Mouse (Mus musculus) CH12.LX (cell line): ENCODE results near the gene Gm20458. TPM values are rescaled to one million over a fixed set of nuclear protein-coding genes. Genes with fewer than 3 reads are reported as not detected.

Source experiments
- DNase-seq: peaks from one replicate; pipeline ENCODE4 v3.0.0-alpha.2; 2013; ENCODE audit errors: extremely low read depth
- H3K27ac ChIP-seq: 2 replicates; pipeline ENCODE4 v1.5.1; 2012; ENCODE audit warnings: low read depth, mild to moderate bottlenecking, control low read depth, moderate library complexity; ENCODE audit not compliant: insufficient read depth
- H3K27me3 ChIP-seq: replicated peaks from 2 replicates; pipeline ENCODE3; 2012; ENCODE audit warnings: inconsistent platforms
- H3K36me3 ChIP-seq, 2 experiments: replicated peaks in 1 of 2; 2 replicates each; pipeline versions ENCODE3 to v1.6.1; 2012; ENCODE audit warnings: inconsistent platforms in 1 of 2, low read length in 1 of 2, mild to moderate bottlenecking in 1 of 2, mixed read lengths in 1 of 2, moderate library complexity in 1 of 2; ENCODE audit not compliant: control insufficient read depth in 1 of 2, insufficient read depth in 1 of 2
- H3K4me1 ChIP-seq, 2 experiments: 2 replicates each; pipeline ENCODE4 v1.6.1; 2012; ENCODE audit warnings: inconsistent platforms in 1 of 2, moderate library complexity in 1 of 2; ENCODE audit not compliant: insufficient read depth in 2 of 2, control insufficient read depth in 1 of 2
- H3K4me2 ChIP-seq: 2 replicates; pipeline ENCODE4 v1.6.1; 2012; ENCODE audit warnings: low read depth, mild to moderate bottlenecking, control low read depth; ENCODE audit not compliant: poor library complexity, insufficient read depth, severe bottlenecking
- H3K4me3 ChIP-seq, 3 experiments: fragments of 150-350 bp in 1 of 3; sonication (generic) in 1 of 3; replicated peaks in 1 of 3; 2 replicates each; pipeline versions ENCODE3 to v1.5.1; 2011 to 2012; ENCODE audit warnings: low read depth in 2 of 3, low read length in 2 of 3, mild to moderate bottlenecking in 2 of 3, moderate library complexity in 2 of 3, control low read depth in 1 of 3, improper control_type of control experiment in 1 of 3, inconsistent platforms in 1 of 3, mixed read lengths in 1 of 3; ENCODE audit not compliant: poor library complexity in 1 of 3
- H3K79me2 ChIP-seq: replicated peaks from 2 replicates; pipeline ENCODE4 v1.6.1; 2012; ENCODE audit warnings: mild to moderate bottlenecking, moderate library complexity; ENCODE audit not compliant: control insufficient read depth, poor library complexity, insufficient read depth, severe bottlenecking; ENCODE audit errors: extremely low read depth
- H3K9ac ChIP-seq: 2 replicates; pipeline ENCODE4 v1.6.1; 2012; ENCODE audit warnings: low read depth, mild to moderate bottlenecking, control low read depth, moderate library complexity; ENCODE audit not compliant: insufficient read depth
- H3K9me3 ChIP-seq: replicated peaks from 2 replicates; pipeline ENCODE3; 2012; ENCODE audit warnings: low read length, inconsistent platforms, mixed read lengths
- BHLHE40 ChIP-seq: IDR thresholded peaks from 2 replicates; pipeline ENCODE4 v1.6.1; 2011; ENCODE audit warnings: mild to moderate bottlenecking, low read depth, low read length, improper control_type of control experiment
- CHD2 ChIP-seq: IDR thresholded peaks from 2 replicates; pipeline ENCODE4 v1.6.1; 2011; ENCODE audit warnings: low read length, improper control_type of control experiment
- ELF1 ChIP-seq: IDR thresholded peaks from 2 replicates; pipeline ENCODE4 v1.6.1; 2014; ENCODE audit warnings: low read depth, mild to moderate bottlenecking, inconsistent platforms, low read length, improper control_type of control experiment
- EP300 ChIP-seq: IDR thresholded peaks from 2 replicates; pipeline ENCODE4 v1.6.1; 2011; ENCODE audit warnings: low read length, improper control_type of control experiment
- GABPA ChIP-seq: IDR thresholded peaks from 2 replicates; pipeline ENCODE4 v1.6.1; 2012; ENCODE audit warnings: low read depth, low read length, improper control_type of control experiment, inconsistent platforms; ENCODE audit not compliant: insufficient replicate concordance
- JUND ChIP-seq: conservative IDR thresholded peaks from 2 replicates; pipeline ENCODE4 v1.6.1; 2011; ENCODE audit warnings: low read depth, low read length, improper control_type of control experiment
- MAZ ChIP-seq: IDR thresholded peaks from 2 replicates; pipeline ENCODE4 v1.6.1; 2012; ENCODE audit warnings: low read depth, mild to moderate bottlenecking, inconsistent platforms, low read length, improper control_type of control experiment, moderate library complexity
- MEF2A ChIP-seq: IDR thresholded peaks from 2 replicates; pipeline ENCODE4 v1.6.1; 2014; ENCODE audit warnings: low read depth, mild to moderate bottlenecking, inconsistent platforms, low read length, improper control_type of control experiment, borderline replicate concordance
- MYC ChIP-seq: IDR thresholded peaks from 2 replicates; pipeline ENCODE4 v1.6.1; 2011; ENCODE audit warnings: low read depth, mild to moderate bottlenecking, improper control_type of control experiment, low read length
- POLR2A ChIP-seq: IDR thresholded peaks from 2 replicates; pipeline ENCODE4 v1.6.1; 2011; ENCODE audit warnings: low read depth, mild to moderate bottlenecking, improper control_type of control experiment, low read length
- RCOR1 ChIP-seq: conservative IDR thresholded peaks from 2 replicates; pipeline ENCODE4 v1.6.1; 2012; ENCODE audit warnings: low read depth, mild to moderate bottlenecking, inconsistent platforms, low read length, improper control_type of control experiment
- SIN3A ChIP-seq: IDR thresholded peaks from 2 replicates; pipeline ENCODE4 v1.6.1; 2012; ENCODE audit warnings: low read length, improper control_type of control experiment, inconsistent platforms
- SMC3 ChIP-seq: IDR thresholded peaks from 2 replicates; pipeline ENCODE4 v1.6.1; 2011; ENCODE audit warnings: low read depth, low read length, improper control_type of control experiment
- USF1 ChIP-seq: IDR thresholded peaks from 2 replicates; pipeline ENCODE4 v1.6.1; 2014; ENCODE audit warnings: low read depth, mild to moderate bottlenecking, inconsistent platforms, low read length, improper control_type of control experiment
- ZC3H11A ChIP-seq: IDR thresholded peaks from 2 replicates; pipeline ENCODE4 v1.6.1; 2012; ENCODE audit warnings: low read depth, mild to moderate bottlenecking, inconsistent platforms, low read length, improper control_type of control experiment
- dilution Hi-C: fragments of 300-500 bp; cut with MboI; formaldehyde crosslinking; loops from 2 replicates; pipeline ENCODE4 v1.14.3; 2020; ENCODE audit warnings: low sequenced_read_pairs; ENCODE audit not compliant: extremely low pct_unique_long_range_greater_than_20kb, extremely low pct_ligation_motif_present
- in situ Hi-C: fragments of 300-500 bp; cut with MboI; formaldehyde crosslinking; loops from 3 replicates; pipeline ENCODE4 v1.14.3; 2019; ENCODE audit warnings: low sequenced_read_pairs, low pct_ligation_motif_present, low pct_unique_long_range_greater_than_20kb, mixed read lengths
- polyA plus RNA-seq: library from polyadenylated mRNA; unstranded; fragments of >175 nt; gene quantifications from 2 replicates; pipeline ENCODE4 v1.2.1, GENCODE M21; 2012; ENCODE audit warnings: low read depth; ENCODE audit not compliant: insufficient read length
- total RNA-seq, 2 experiments: library from RNA; depleted of rRNA; stranded (reverse); fragments of 300-350 nt in 1 of 2; fragments of >200 nt in 1 of 2; gene quantifications; 2 replicates each; pipeline ENCODE4 v1.2.3; 2012 to 2014

Gm20458 gene
- total and polyA plus RNA-seq, 3 experiments = 0.31 to 1.1 (median 0.74) TPM

- TF ChIP-seq ZC3H11A = no peak
Measured at GRCm38 (mm10) chr2:164460745-164461551, at the start of gene Gm20458 (continued).

- H3K4me1 ChIP-seq = peaks cover 6 to 23% of the 10 kb centered on the region in 2 experiments; a peak in 2 of 4 replicates
- no peak overlapping the region for H3K27ac ChIP-seq
- H3K36me3 ChIP-seq = no peaks in the 10 kb centered on the region
- no peaks in the 10 kb centered on the region for H3K79me2 ChIP-seq
- peaks cover 15% of the 10 kb centered on the region for H3K9me3 ChIP-seq
- no peak for DNase-seq
- no peak overlapping the region for H3K4me3 ChIP-seq
- H3K4me2 ChIP-seq = no peak overlapping the region
- dilution Hi-C loops = no loop called here
- in situ Hi-C loops = loop anchor here (25.0 kb wide), 1 partner anchor 323 kb away; the partner anchor contains the start of genes Dnttip1 and Wfdc3
- peaks cover 25% of the 10 kb centered on the region for H3K27me3 ChIP-seq
- TF ChIP-seq GABPA (no peak), MEF2A (no peak), SIN3A (no peak), POLR2A (no peak), SMC3 (no peak), CHD2 (no peak), RCOR1 (no peak), MAZ (no peak)
- no peak overlapping the region for H3K9ac ChIP-seq
Measured at GRCm38 (mm10) chr2:164414167-164414566, 46.6 kb upstream of the Gm20458 start.

GRCm38 (mm10) chr2:164414581-164414980 lies 46.2 kb upstream of the Gm20458 start:
- peaks cover 21% of the 10 kb centered on the region for H3K27me3 ChIP-seq
- H3K79me2 ChIP-seq = no peaks in the 10 kb centered on the region
- no peak overlapping the region for H3K4me2 ChIP-seq
- in situ Hi-C loops (loop anchor here (25.0 kb wide), 1 partner anchor 323 kb away; the partner anchor contains the start of genes Dnttip1 and Wfdc3), dilution Hi-C loops (no loop called here)
- H3K36me3 ChIP-seq = no peaks in the 10 kb centered on the region
- peaks cover 6 to 23% of the 10 kb centered on the region in 2 experiments; a peak in 2 of 4 replicates for H3K4me1 ChIP-seq
- H3K9me3 ChIP-seq = peaks cover 15% of the 10 kb centered on the region
- no peak for DNase-seq
- TF ChIP-seq ELF1 = no peak
- TF ChIP-seq MAZ = no peak
- TF ChIP-seq USF1 = no peak
- TF ChIP-seq SIN3A = no peak
- TF ChIP-seq EP300 = no peak
- no peak for TF ChIP-seq MYC
- no peak for TF ChIP-seq BHLHE40
- no peak for TF ChIP-seq JUND
- TF ChIP-seq GABPA = no peak
- no peak overlapping the region for H3K27ac ChIP-seq
- no peak overlapping the region for H3K9ac ChIP-seq
- H3K4me3 ChIP-seq = no peak overlapping the region
